8 mouse cellular contexts compared by ENCODE assay signal in genomic region chr7:126704121-126704980, GRCm38 (mm10). TPM values are rescaled to one million over a fixed set of nuclear protein-coding genes. Genes with fewer than 3 reads are reported as not detected.
DNase-seq lines count a peak whose midpoint lies in the region.

No protein-coding gene starts in this region.

- intact Hi-C loops in left cerebral cortex, postnatal 36 days (cut with DNase I) = loop anchor here (5.0 kb wide), 3 partner anchors 58 to 93 kb away; partner anchors contain the start of genes Fam57b and Ypel3

- DNase-seq in T-cell, adult 2 months (ENCODE audit: low spot score) = peak; percentile 87
- peak; percentile 90 to 92 for DNase-seq in cerebellum, postnatal 14 days
- DNase-seq in gastrocnemius, adult 18-20 months (ENCODE audit: low spot score) = peak; percentile 51
- DNase-seq in induced T-regulatory cell, adult 2 months (ENCODE audit: low read depth) = peak; percentile 93
- DNase-seq in left cerebral cortex, postnatal 36 days (ENCODE audit: low spot score in 2 of 2) = peak; percentile 89 to 93
- DNase-seq in mesoderm, embryonic 11.5 days (ENCODE audit: low read depth, low spot score) = peak; percentile 76
- peak; percentile 90 to 92 for DNase-seq in right cerebral cortex, postnatal 36 days (ENCODE audit: low spot score in 2 of 2)
- peak; percentile 49 for DNase-seq in yolk sac, embryonic 10.5 days (ENCODE audit: low spot score)

RNA-seq across cellular contexts. Expression of gene Coro1a, which starts 3.2 kb away (rescaled TPM):
- total RNA-seq in gastrocnemius, adult 18-20 months (2021) = 1 to 10 TPM; 2.0 to 2.4 TPM
- total RNA-seq in left cerebral cortex, postnatal 36 days (2021) = 100 to 1,000 TPM; 159 to 176 TPM

RNA-seq across cellular contexts. Expression of gene Slx1b, which starts 8.8 kb away (rescaled TPM):
- 1 to 10 TPM; 1.9 to 2.8 TPM for total RNA-seq in gastrocnemius, adult 18-20 months (2021)
- 10 to 100 TPM; 17.6 to 20.3 TPM for total RNA-seq in left cerebral cortex, postnatal 36 days (2021)

RNA-seq across cellular contexts. Expression of gene Bola2, which starts 9.2 kb away (rescaled TPM):
- total RNA-seq in gastrocnemius, adult 18-20 months (2021) = 10 to 100 TPM; 37.1 to 42.2 TPM
- total RNA-seq in left cerebral cortex, postnatal 36 days (2021) = 100 to 1,000 TPM in 1 of 2 experiments, 10 to 100 TPM in 1; 85.8 to 109 TPM

RNA-seq across cellular contexts. Expression of gene Sult1a1, which starts 28.1 kb away (rescaled TPM):
- 10 to 100 TPM; 11.1 to 15.9 TPM for total RNA-seq in gastrocnemius, adult 18-20 months (2021)
- 10 to 100 TPM in 1 of 2 experiments, 1 to 10 TPM in 1; 9.6 to 15.9 TPM for total RNA-seq in left cerebral cortex, postnatal 36 days (2021)

RNA-seq across cellular contexts. Expression of gene Mapk3, which starts 55.0 kb away (rescaled TPM):
- 10 to 100 TPM; 16.2 to 20.7 TPM for total RNA-seq in gastrocnemius, adult 18-20 months (2021)
- 100 to 1,000 TPM; 148 to 172 TPM for total RNA-seq in left cerebral cortex, postnatal 36 days (2021)

Comparison
In these comparisons a context has a peak if more than half of its experiments do, and no peak if none do; other contexts are left out.
1. Peak in every context shown above with its lines: DNase-seq.
2. RNA of gene Coro1a, which starts 3.2 kb away (total RNA-seq): 159 to 176 TPM in left cerebral cortex, postnatal 36 days; 2.0 to 2.4 TPM in gastrocnemius, adult 18-20 months; every median in the first group is over 10 times any median in the second.
3. RNA of gene Slx1b, which starts 8.8 kb away (total RNA-seq): 17.6 to 20.3 TPM in left cerebral cortex, postnatal 36 days; 1.9 to 2.8 TPM in gastrocnemius, adult 18-20 months; every median in the first group is over 4 times any median in the second.